Mouse (Mus musculus): Measurements from ENCODE around the gene Sptan1.
A peak's percentile ranks its signal among the peaks of the same experiment; 100 is the strongest.

Gene Sptan1

DNA sequence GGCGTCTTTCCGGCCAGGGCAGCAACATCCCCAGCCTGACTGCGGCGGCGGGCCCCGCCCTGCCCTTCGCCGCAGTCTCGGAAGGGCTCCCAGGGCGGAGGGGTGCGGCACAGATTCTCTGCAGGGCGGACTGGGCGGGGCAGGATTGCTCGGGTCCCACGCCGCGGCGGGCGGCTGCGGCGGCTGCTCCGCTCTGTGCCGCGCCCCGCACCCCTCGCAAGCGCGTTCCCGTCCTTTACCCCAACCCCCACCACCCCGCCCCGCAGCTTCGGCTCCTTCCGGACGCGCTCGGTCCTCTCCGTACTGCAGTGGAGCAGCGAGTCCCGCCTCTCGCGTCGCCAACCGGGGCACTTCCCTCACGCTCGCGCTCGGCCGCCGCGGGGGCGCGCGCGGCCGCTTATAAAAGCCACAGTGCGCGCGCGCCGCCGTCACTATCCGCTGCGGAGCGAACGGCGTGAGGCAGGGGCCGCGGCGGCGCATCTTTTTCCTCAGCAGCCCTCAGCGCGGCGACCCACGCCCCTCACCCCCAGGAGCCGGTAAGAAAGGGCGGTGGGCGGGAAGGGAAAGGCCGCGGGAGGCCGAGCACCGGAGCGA is at the start of gene Sptan1:
TSS of gene Sptan1 (plus strand) at position 311 of the 594 bp plus-strand sequence.
- peak; percentile 81 for DNase-seq (ENCODE audit: low read depth)

DNA sequence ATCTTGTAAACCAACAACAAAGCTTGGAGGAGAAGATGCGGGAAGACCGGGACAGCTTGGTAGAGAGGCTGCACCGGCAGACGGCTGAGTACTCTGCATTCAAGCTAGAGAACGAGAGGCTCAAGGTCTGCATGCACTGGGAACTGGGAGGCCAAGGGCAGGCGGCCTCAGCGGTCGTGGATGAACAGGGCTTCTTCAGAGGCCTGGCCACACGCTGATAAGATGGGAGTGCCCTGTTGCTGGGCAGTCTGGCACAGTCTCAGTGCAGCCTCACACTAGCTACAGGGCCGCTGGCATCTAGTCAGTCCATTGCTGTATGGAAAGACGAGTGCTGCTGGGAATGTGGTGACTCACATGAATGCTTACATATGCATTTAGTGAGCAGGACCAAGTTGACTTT is 47.7 kb upstream of the Sptan1 start:
- no peak for DNase-seq (ENCODE audit: low read depth)

- no peak for DNase-seq (ENCODE audit: low read depth)
These were observed 43.3 kb upstream of the Sptan1 start for GRCm38 (mm10) chr2:29922011-29922410.

DNA sequence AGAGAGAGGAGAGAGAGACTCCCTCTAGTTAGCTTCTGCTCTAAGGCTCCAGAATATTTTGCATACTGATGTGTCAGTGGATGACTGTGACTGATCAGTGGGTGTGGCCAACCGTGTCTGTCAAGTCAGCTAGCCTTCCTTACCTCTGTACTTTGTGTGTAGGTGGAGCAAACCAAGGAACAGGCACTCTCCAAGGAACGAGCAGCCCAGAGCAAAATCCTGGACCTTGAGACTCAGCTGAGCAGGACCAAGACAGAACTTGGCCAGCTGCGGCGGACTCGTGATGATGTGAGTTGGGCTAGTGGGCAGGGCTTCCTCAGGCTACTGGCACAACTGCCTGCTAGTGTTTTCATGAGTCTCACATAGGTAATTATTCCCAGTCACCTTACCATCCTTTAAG is 38.8 kb upstream of the Sptan1 start:
- no peak for DNase-seq (ENCODE audit: low read depth)

DNA sequence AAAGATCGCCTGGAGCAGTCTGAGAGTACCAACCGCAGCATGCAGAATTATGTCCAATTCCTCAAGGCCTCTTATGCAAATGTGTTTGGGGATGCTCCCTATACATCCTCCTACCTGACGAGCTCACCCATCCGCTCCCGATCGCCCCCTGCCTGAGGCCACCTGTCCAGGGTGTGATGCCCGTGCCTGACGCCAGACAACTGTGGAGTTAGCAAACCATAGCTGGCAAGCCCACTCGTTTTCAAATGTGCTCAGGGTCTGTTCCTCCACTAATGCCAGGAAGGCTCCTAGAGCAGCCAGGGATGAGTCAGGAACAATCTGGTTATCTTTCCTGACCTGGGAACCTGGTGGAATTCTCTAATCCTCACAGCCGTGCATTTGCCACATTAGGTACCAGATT is 34.9 kb upstream of the Sptan1 start:
- no peak for DNase-seq (ENCODE audit: low read depth)

DNA sequence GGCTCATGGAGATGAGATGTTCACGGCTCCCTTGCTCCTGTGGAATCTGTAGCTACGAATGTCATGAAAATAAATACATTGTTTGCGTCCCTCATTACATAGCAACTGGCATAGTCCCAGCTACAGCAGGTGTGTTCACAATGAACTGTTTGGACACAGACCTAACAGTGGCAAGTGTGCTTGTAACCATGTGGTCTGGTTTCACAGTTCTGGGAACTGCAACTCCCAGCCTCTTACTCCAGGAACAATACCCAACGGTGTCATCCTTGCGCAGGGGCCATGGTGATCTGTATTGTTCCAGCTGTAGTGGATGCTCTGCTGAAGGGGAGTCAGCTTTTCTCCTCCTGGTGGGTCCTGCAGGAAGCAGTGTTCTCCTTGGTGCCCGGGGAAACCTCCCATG is 34.2 kb upstream of the Sptan1 start:
- no peak for DNase-seq (ENCODE audit: low read depth)

DNA sequence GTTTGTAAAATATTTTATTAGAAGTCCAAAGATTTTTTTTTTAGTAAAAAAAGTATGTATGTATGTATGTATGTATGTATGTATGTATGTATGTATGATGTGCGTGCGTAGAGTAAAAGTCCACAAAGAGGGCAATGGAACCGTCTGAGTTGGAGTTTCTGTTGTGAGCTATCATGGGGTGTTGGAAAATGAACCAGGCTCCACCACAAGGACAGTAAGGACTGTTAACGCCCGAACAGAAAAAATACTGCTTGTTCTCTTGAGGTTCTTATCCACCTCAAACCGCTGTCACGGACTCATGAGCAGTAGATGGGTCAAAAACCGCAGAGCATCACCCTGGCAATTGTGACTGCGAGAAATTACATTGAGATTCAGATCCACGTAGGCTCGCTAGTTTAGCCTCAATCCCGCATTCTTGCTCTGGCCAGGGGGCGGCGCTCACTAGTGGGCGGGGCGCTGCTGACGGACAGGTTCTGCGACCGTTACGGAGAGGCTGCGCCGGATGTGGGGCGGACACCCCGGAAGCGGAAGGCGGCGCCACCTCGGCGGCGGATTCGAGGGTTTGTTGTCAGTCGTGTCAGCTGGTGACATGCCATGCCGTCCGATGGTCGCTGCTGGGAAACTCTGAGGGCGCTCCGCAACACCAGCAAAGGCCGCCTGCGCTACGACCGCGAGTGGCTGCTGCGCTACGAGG is 30.3 kb upstream of the Sptan1 start, which contains the start of gene Gle1:
TSS of gene Gle1 (plus strand) at position 521 of the 694 bp plus-strand sequence.
- DNase-seq (ENCODE audit: low read depth): peak; percentile 90

GRCm38 (mm10) chr2:29940073-29940472 is 25.3 kb upstream of the Sptan1 start:
- DNase-seq (ENCODE audit: low read depth): no peak

DNA sequence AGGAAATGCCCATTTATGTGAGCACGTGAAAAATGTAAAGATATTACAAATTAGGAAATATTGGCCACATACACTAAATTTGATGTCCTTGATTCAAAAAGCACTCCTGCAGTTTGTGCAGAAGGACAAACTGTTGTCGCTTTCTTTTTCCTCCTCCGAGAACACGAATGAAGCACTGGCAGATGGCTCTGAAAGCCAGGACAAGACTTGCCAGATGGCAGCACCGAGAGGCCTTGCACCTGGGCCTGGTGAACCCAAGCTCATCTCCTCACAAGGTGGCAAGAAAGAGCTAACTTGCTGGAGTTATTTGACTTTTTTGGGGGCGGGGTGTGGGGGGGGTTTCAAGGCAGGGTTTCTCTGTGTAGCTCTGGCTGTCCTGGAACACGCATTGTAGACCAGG is 24.5 kb upstream of the Sptan1 start:
- no peak for DNase-seq (ENCODE audit: low read depth)

GRCm38 (mm10) chr2:29944723-29945122 is 20.6 kb upstream of the Sptan1 start:
- DNase-seq (ENCODE audit: low read depth): no peak

GRCm38 (mm10) chr2:29948896-29949295 is 16.5 kb upstream of the Sptan1 start:
- DNase-seq (ENCODE audit: low read depth): no peak

- no peak for DNase-seq (ENCODE audit: low read depth)
These were observed 4.1 kb upstream of the Sptan1 start for GRCm38 (mm10) chr2:29961246-29961645.

GRCm38 (mm10) chr2:29964354-29965249 is 758 bp upstream of the Sptan1 start:
- no peak for DNase-seq (ENCODE audit: low read depth)

DNA sequence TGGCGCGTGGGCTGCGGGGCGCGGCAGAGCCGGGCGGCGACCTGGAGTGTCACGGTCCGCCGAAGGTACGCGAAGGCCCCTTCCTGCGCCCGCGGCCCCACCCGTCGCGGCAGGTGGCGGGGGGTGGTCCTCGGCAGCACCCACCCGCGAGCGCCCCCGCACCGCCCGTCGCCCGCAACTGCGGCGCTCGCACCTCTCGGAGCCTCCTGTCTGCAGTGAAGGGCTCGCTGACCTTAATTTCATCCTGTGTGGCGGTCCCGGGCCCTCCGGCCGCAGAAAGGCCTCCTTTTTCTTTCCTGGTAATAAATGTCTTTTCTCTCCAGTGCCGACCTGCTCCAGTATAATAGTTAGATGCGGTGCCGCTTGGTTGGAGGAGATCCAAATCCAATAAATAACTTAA is 546 bp downstream of the Sptan1 start:
- no peak for DNase-seq (ENCODE audit: low read depth)

DNA sequence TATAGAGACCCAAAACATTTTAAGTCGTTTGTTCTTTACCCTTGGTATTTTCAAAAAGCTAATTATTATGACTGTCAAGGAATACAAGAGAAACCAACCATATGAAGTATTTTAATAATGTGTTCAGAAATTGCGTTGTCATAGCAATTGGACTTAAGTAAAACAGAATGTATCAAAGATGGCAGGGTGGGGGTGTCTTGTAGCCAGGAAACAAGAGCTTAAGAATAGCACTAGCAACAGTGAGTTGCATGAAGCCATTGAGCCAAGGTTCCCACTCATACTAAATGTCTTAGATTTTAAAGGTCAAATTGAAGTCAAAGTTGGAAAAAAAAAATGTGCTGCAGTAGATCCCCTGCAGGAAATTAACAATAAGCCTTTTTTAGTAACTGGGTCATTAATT is 1.5 kb downstream of the Sptan1 start:
- DNase-seq (ENCODE audit: low read depth): no peak

GRCm38 (mm10) chr2:29967768-29968167 is 2.4 kb downstream of the Sptan1 start:
- no peak for DNase-seq (ENCODE audit: low read depth)

- DNase-seq (ENCODE audit: low read depth): no peak
These were observed 3.3 kb downstream of the Sptan1 start for GRCm38 (mm10) chr2:29968638-29969037.

DNA sequence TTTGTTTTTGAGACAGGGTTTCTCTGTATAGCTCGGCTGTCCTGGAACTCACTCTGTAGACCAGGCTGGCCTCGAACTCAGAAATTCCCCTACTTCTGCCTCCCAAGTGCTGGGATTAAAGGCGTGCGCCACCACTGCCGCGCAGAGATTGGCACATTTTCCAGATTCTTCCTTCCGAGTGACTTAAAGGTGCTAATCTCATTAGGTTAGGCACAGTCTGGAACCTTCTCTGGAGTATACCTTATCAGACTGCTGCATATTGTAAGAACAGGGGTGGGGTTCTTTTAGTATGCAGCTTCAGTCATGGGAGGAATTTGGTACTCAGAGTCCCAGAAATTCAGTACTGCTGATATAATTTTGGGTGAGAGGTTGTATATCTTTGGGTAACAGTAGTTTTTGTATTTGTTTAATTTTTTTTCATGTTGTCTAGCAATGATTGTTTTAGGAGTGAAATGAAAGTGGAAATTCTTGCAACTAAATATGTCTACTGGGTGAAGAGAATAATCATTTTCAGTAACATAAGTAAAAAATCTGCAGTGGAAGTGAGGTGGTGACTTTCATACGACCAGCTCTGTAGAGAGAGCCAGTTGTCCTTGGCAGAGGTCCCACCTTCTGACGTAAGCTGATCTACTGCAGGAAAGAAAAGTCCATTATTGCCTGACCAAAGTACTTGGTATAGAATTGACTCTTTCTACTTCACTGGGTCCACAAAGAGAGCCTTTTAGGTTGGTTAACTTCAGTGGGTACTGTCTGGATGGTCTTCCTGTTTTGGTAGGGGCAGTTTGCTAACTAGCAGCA is 6.7 kb downstream of the Sptan1 start:
- peak; percentile 26 for DNase-seq (ENCODE audit: low read depth)

GRCm38 (mm10) chr2:29973525-29973924 is 8.2 kb downstream of the Sptan1 start:
- no peak for DNase-seq (ENCODE audit: low read depth)

DNA sequence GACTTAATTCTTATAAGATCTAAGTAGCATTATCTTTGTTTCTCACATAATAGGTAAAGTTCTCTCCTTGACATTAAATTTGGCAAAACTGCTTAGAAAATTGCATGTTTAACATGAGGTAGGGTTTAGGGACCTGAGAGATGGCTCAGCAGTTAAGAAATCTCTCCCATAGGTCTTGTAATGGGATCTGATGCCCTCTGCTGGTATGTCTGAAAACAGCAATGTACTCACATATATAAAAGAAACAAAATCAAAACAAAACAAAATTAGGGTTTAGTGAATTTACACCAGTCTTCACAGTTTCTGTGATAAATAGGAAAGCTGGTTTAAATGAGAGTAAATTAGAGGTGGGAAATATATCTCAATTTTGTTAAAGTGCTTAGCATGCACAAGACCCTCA is 11.9 kb downstream of the Sptan1 start:
- peak; percentile 32 for DNase-seq (ENCODE audit: low read depth)

GRCm38 (mm10) chr2:29980661-29981060 is 15.3 kb downstream of the Sptan1 start:
- no peak for DNase-seq (ENCODE audit: low read depth)

- DNase-seq (ENCODE audit: low read depth): no peak
These were observed 26.6 kb downstream of the Sptan1 start for GRCm38 (mm10) chr2:29991962-29992361.

All from c-Kit-positive CD71-negative TER-119-negative erythroid progenitor cells, embryonic 14.5 days (primary cell).